Comparison of ENCODE assay signal across 16 mouse cellular contexts in genomic region chr3:85314961-85315360, GRCm38 (mm10).
A peak's percentile ranks its signal among the peaks of the same experiment; 100 is the strongest.
DNase-seq lines count a peak whose midpoint lies in the region.
"Had no signal": no experiment of that assay in that cellular context is flagged by ENCODE, and none has a peak within 500 bp of the region (broad histone marks: within the 10 kb centered on the region; RNA-seq: fewer than 3 reads in every experiment).

No protein-coding gene starts in this region.

- intact Hi-C loops in left cerebral cortex, postnatal 10 days (cut with DNase I) = loop anchor here (5.0 kb wide), 1 partner anchor 293 kb away; no protein-coding TSS in a partner anchor

- DNase-seq in heart, adult 11 months = peak; percentile 58
- no peak for DNase-seq in heart, adult 18-20 months
- peak; percentile 62 to 69 for DNase-seq in left cerebral cortex, adult 18-20 months (ENCODE audit: low spot score in 2 of 2)
- no peak for DNase-seq in left cerebral cortex, postnatal 10 days (ENCODE audit: extremely low spot score in 1 of 2, low spot score in 2 of 2)
- peak; percentile 80 for DNase-seq in right cerebral cortex, adult 18-20 months
- no peak for DNase-seq in right cerebral cortex, postnatal 4 days
- DNase-seq in right cerebral cortex, postnatal 36 days (ENCODE audit: low spot score in 2 of 2) = peak; percentile 29 to 70
- DNase-seq in thymus, adult 18-20 months = no peak
- DNase-seq: adrenal gland, postnatal 10 days; cerebellum, adult 11-12 months; cerebellum, adult 9-11 months; cerebellum, postnatal 36 days; forebrain, postnatal 0 days; gastrocnemius, postnatal 36 days; heart, adult 2 months; heart, postnatal 14 days had no signal

Comparison
In these comparisons a context has a peak if more than half of its experiments do, and no peak if none do; other contexts are left out.
1. DNase-seq: peak in heart, adult 11 months (single experiment), left cerebral cortex, adult 18-20 months (2 of 2), right cerebral cortex, adult 18-20 months (single experiment) and right cerebral cortex, postnatal 36 days (2 of 2); none in heart, adult 18-20 months (0 of 2), left cerebral cortex, postnatal 10 days (0 of 2), right cerebral cortex, postnatal 4 days (single experiment) and thymus, adult 18-20 months (0 of 2).